Mouse (Mus musculus): ENCODE measurements at regions not wholly inside any gene's neighbourhood (a gene's known extent, or its start where the extent isn't known, plus 50 kb on each side); places are given as distances from the start of the nearest gene placed in this dataset.

GRCm38 (mm10) chr16:77986884-77987529, 314.3 kb upstream of the Cxadr start:
- H3K4me3 ChIP-seq (ENCODE audit: low read depth, low read length): peak overlapping the region; percentile 6; the same call in 1 of the 2 replicates
- ATAC-seq (ENCODE audit: low FRiP score): no peak
- no peaks in the 10 kb centered on the region for H3K4me1 ChIP-seq (ENCODE audit: insufficient read depth, low read length)

DNA sequence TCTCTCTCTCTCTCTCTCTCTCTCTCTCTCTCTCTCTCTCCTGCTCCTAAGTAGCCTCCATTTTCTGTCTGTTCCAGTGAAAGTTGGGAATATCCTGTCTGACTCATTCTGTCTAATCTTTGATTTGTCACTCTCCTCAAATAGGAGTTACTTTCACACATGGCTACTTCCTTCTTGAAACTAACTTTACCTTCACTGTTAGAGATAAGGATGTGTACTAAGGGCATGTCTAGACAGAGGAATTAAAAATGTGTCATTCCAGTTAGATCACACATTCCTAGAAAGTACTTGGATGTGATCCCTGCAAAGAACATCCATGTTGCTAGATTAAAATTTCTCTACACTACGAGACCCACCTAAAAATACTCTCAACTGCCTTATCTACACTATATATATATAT, 346.9 kb upstream of the Gm11146 start:
- no peak overlapping the region for H3K4me3 ChIP-seq (ENCODE audit: low read depth, low read length)
- H3K9me3 ChIP-seq (ENCODE audit: low read length): no peaks in the 10 kb centered on the region
- H3K27me3 ChIP-seq (ENCODE audit: insufficient read depth, low read length): no peaks in the 10 kb centered on the region
- no peak for TF ChIP-seq CTCF (IDR thresholded peaks at IDR 0.05)
- WGBS: 100% methylated on average over 1 of the region's 1 CpGs
- H3K36me3 ChIP-seq (ENCODE audit: insufficient read depth, low read length): no peaks in the 10 kb centered on the region
- no peak overlapping the region for H3K27ac ChIP-seq (ENCODE audit: low read depth, low read length)
- ATAC-seq (ENCODE audit: low FRiP score) (no peak), DNase-seq (ENCODE audit: low spot score) (no peak)
- no peak overlapping the region for H3K4me2 ChIP-seq (ENCODE audit: low read depth, low read length, poor library complexity, severe bottlenecking)
- H3K9ac ChIP-seq (replicated peaks; ENCODE audit: low read length, poor library complexity, severe bottlenecking): no peak overlapping the region
- H3K4me1 ChIP-seq (ENCODE audit: insufficient read depth, low read length): no peaks in the 10 kb centered on the region

More at GRCm38 (mm10) chr16:77986884-77987529, 314.3 kb upstream of the Cxadr start:
- Histone ChIP-seq H3K36me3 (ENCODE audit: insufficient read depth, low read length) (no peaks in the 10 kb centered on the region), H3K9ac (replicated peaks; ENCODE audit: low read length, poor library complexity, severe bottlenecking) (no peak overlapping the region), H3K9me3 (ENCODE audit: low read length) (no peaks in the 10 kb centered on the region), H3K27me3 (ENCODE audit: insufficient read depth, low read length) (no peaks in the 10 kb centered on the region), H3K4me2 (ENCODE audit: low read depth, low read length, poor library complexity, severe bottlenecking) (no peak overlapping the region), H3K27ac (ENCODE audit: low read depth, low read length) (no peak overlapping the region)
- peak; percentile 69 for DNase-seq (ENCODE audit: low spot score)
- TF ChIP-seq CTCF (IDR thresholded peaks at IDR 0.05): no peak
- WGBS: 32% methylated on average over 10 of the region's 10 CpGs

GRCm38 (mm10) chr16:77945442-77945841, 343.5 kb upstream of the Gm11146 start:
- H3K36me3 ChIP-seq (ENCODE audit: insufficient read depth, low read length): no peaks in the 10 kb centered on the region
- H3K4me1 ChIP-seq (ENCODE audit: insufficient read depth, low read length): no peaks in the 10 kb centered on the region
- H3K4me3 ChIP-seq (ENCODE audit: low read depth, low read length): no peak overlapping the region
- no peak overlapping the region for H3K27ac ChIP-seq (ENCODE audit: low read depth, low read length)
- ATAC-seq (ENCODE audit: low FRiP score): no peak
- no peaks in the 10 kb centered on the region for H3K27me3 ChIP-seq (ENCODE audit: insufficient read depth, low read length)
- no peak for DNase-seq (ENCODE audit: low spot score)
- no peak overlapping the region for H3K9ac ChIP-seq (replicated peaks; ENCODE audit: low read length, poor library complexity, severe bottlenecking)
- TF ChIP-seq CTCF (IDR thresholded peaks at IDR 0.05): no peak
- 74% methylated on average over 2 of the region's 2 CpGs for WGBS
- no peaks in the 10 kb centered on the region for H3K9me3 ChIP-seq (ENCODE audit: low read length)
- H3K4me2 ChIP-seq (ENCODE audit: low read depth, low read length, poor library complexity, severe bottlenecking): no peak overlapping the region

DNA sequence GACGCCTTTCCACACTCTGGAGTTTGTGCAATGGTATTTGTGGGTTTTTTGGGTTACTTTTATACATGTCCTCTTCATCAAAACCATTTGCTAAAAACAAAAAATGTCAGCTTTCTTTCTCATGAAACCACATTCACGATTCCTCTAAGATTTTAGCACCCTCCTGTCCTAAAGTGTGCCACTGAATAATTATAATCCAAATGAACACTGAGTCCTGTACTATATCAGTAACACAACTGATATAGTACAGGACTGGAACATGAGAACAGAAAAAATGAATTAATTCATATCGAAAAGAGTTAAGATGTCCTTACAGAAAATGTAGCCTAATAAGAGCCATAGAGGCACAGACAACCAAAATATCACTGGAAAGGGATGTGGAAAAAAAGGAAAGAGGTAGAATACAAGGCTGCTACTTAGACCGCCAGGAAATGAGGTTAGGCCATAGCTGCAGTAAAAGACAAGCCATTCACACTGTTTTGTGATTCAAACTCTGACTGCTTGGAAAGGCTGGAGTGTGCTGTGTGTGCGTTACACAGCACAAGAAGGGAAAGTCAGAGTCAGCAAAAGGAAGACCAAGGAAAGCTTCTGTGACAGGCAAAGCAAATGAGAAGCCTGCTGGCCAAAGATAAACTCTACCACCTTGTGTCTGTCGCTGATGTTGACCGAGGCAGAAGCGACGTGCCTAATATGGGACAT, 329.3 kb upstream of the Gm11146 start:
- H3K36me3 ChIP-seq (ENCODE audit: insufficient read depth, low read length): no peaks in the 10 kb centered on the region

GRCm38 (mm10) chr16:77914160-77915070, 312.5 kb upstream of the Gm11146 start:
- TF ChIP-seq CTCF (IDR thresholded peaks at IDR 0.05): no peak
- 81% methylated on average over 6 of the region's 6 CpGs for WGBS

More for the DNA sequence above, 329.3 kb upstream of the Gm11146 start:
- TF ChIP-seq CTCF (IDR thresholded peaks at IDR 0.05): peak; percentile 27; the same call in 1 of the 2 replicates
- Histone ChIP-seq H3K4me2 (ENCODE audit: low read depth, low read length, poor library complexity, severe bottlenecking) (no peak overlapping the region), H3K27me3 (ENCODE audit: insufficient read depth, low read length) (no peaks in the 10 kb centered on the region), H3K9ac (replicated peaks; ENCODE audit: low read length, poor library complexity, severe bottlenecking) (no peak overlapping the region), H3K9me3 (ENCODE audit: low read length) (no peaks in the 10 kb centered on the region), H3K4me3 (ENCODE audit: low read depth, low read length) (no peak overlapping the region), H3K27ac (ENCODE audit: low read depth, low read length) (no peak overlapping the region), H3K4me1 (ENCODE audit: insufficient read depth, low read length) (no peaks in the 10 kb centered on the region)
- no peak for ATAC-seq (ENCODE audit: low FRiP score)
- DNase-seq (ENCODE audit: low spot score): no peak
- WGBS: 81% methylated on average over 9 of the region's 9 CpGs

More at GRCm38 (mm10) chr16:77914160-77915070, 312.5 kb upstream of the Gm11146 start:
- Histone ChIP-seq H3K4me2 (ENCODE audit: low read depth, low read length, poor library complexity, severe bottlenecking) (no peak overlapping the region), H3K4me3 (ENCODE audit: low read depth, low read length) (no peak overlapping the region), H3K27me3 (ENCODE audit: insufficient read depth, low read length) (no peaks in the 10 kb centered on the region), H3K9ac (replicated peaks; ENCODE audit: low read length, poor library complexity, severe bottlenecking) (no peak overlapping the region), H3K27ac (ENCODE audit: low read depth, low read length) (no peak overlapping the region), H3K4me1 (ENCODE audit: insufficient read depth, low read length) (no peaks in the 10 kb centered on the region), H3K9me3 (ENCODE audit: low read length) (no peaks in the 10 kb centered on the region), H3K36me3 (ENCODE audit: insufficient read depth, low read length) (no peaks in the 10 kb centered on the region)
- ATAC-seq (ENCODE audit: low FRiP score) (no peak), DNase-seq (ENCODE audit: low spot score) (no peak)
